Mouse (Mus musculus) erythroid progenitor cell, adult 5-6 weeks (primary cell): ENCODE results near the gene Glis2. TPM values are rescaled to one million over a fixed set of nuclear protein-coding genes. Genes with fewer than 3 reads are reported as not detected.
A peak's percentile ranks its signal among the peaks of the same experiment; 100 is the strongest.

Experiments used
- ATAC-seq: replicated peaks from 2 replicates; pipeline ENCODE4 v1.8.0; 2016; ENCODE audit warnings: moderate number of reproducible peaks, mild to moderate bottlenecking, moderate TSS enrichment, inconsistent platforms; ENCODE audit not compliant: poor library complexity, low FRiP score, severe bottlenecking
- total RNA-seq, 2 experiments: library from RNA; stranded (forward) in 1 of 2; stranded (reverse) in 1 of 2; fragments of 150-400 nt in 1 of 2; fragments of 186-747, 209-891 nt in 1 of 2; gene quantifications; 2 replicates each; pipeline versions ENCODE4 v1.2.3 to v1.2.4; 2015 to 2017; ENCODE audit warnings: low replicate concordance in 2 of 2

Glis2 gene
- total RNA-seq, 2 experiments from 2014 or later: not detected

GRCm38 (mm10) chr16:4629950-4630349, 35.4 kb downstream of the Glis2 start:
- peak; percentile 69 for ATAC-seq

GRCm38 (mm10) chr16:4632050-4632449, 37.5 kb downstream of the Glis2 start:
- ATAC-seq: no peak

- no peak for ATAC-seq
Measured at GRCm38 (mm10) chr16:4633661-4634060, 39.1 kb downstream of the Glis2 start.

DNA sequence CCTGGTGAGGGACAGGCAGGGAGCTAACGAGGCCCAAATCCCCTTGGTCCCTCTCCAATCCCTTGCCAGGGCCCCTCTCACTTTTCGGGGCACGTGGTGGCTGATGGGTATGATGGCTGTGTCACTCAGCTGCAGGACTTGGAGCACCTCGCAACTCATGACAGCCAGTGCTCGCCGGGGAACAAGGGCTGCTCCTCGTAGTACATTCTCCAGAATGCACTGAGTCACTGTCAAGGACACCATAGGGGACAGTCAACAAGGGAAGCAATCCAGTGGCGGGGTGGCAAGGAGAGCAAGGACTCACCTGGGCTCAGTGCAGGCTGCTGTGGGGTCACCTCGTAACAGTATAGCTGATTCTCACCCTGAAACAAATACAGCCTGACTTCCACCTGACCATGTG, 40.2 kb downstream of the Glis2 start:
- ATAC-seq: no peak

- ATAC-seq: no peak
Measured at GRCm38 (mm10) chr16:4635760-4636159, 41.2 kb downstream of the Glis2 start.

- ATAC-seq: no peak
Measured at GRCm38 (mm10) chr16:4638891-4639390, 44.4 kb downstream of the Glis2 start.

GRCm38 (mm10) chr16:4639831-4640237, 45.3 kb downstream of the Glis2 start, which contains the start of the genes Vasn and Dnaja3:
TSS of gene Vasn (plus strand) at chr16:4639941.
TSS of gene Dnaja3 (plus strand) at chr16:4639989.
- peak; percentile 88 for ATAC-seq

DNA sequence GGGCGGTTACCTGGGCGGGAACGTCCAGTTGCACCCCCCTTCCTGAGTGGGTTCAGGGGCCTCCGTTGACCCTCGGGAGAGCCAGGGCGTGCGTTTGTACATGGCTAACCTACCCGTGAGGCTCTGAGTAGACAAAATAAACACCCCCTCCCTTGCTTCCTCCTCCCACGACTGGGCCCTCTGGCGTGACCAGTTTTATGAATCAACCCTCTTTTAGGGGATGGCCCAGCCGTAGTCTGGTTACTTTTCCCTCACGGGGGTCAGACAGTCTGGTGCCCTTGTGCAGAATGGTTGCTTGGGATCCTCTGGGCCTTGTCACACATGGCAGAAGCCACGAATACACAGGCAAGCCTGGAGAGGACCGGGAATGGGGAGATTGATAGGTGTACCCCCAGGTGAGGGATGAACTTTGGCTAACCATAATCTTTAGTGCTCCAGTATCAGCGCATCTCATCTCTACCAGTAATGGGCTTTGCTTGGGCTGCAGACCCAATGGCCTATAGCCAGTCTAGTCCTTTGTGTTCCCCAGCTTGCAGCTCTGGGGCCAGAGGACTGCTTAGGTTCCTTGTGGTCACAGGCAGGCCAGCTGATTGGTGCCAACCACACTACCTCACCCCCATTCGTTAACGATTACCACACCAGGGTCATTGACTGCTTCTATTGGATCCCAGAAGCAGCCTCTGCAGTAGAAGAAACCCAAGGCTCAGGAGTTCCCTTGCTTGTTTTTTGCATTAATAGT, 45.9 kb downstream of the Glis2 start:
- ATAC-seq: no peak

DNA sequence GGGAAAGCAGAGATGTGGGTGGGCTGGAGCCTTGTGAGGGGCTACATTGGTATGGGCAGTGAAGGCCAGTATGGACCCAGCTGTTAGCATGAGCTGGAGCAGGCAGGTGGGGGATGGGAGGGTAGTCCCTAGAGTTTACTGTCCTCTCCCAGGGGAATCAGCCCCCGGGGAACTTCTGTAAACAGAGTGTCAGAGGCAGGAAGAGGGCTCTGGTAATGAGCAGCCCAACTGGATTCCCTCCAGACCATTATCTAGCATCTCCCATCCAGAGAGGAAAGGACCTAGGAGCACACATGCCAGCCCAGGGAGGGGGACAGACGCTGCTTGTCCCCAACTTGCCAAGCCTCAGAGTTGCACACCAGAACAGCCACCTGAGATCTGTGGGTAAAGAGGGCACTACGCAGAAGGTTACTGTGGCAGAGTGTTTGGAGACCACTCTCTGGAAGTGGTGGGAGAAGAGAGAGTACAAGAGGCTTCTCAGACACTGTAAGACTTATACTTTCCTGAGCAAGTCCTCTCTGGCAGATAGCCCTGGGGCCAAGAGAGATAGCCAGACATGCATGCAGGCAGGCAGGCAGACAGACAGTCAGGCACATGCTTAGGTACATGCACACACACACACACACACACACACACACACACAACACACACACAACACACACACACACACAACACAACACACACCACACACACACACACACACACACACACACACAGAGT, 46.8 kb downstream of the Glis2 start:
- no peak for ATAC-seq

DNA sequence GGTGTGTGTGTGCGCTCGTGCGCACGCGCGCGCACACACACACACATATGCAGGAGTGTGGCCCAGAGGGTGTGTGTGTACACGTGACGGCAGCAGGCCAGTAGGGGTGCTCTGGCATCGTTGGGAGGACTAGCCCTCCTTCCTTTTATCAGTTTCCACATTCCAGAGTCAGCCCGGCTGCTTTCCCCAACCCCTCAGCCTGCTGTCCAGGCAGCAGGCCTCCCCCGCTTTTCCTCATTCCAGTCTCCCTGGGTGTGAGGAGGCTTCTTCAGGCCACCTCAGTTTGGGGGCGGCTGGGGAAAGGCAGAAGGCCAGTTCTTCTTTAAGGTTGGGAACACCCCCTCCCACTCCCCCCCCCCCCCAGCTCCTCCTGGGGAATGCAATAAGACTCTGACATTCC, 47.7 kb downstream of the Glis2 start:
- no peak for ATAC-seq

DNA sequence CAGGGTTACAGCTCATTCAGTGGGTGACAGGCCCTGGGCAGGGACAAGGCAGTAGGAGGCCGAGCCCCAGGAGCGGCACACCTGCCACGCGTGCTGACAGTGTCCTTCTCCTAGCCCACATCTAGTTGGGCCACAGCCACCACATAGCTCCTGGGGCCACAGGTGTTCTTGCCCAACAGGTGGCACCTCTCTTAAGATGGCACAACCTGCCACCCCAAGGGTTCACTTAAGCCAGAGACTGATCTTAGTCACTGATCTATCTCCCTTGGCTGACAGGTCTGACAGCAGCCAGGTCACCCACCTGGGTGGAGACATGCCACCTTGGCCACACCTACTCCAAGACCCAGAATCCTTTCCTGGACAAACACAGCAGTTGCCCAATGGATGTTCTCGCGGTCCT, 48.4 kb downstream of the Glis2 start:
- no peak for ATAC-seq

GRCm38 (mm10) chr16:4643670-4644419, 49.3 kb downstream of the Glis2 start:
- ATAC-seq: no peak

DNA sequence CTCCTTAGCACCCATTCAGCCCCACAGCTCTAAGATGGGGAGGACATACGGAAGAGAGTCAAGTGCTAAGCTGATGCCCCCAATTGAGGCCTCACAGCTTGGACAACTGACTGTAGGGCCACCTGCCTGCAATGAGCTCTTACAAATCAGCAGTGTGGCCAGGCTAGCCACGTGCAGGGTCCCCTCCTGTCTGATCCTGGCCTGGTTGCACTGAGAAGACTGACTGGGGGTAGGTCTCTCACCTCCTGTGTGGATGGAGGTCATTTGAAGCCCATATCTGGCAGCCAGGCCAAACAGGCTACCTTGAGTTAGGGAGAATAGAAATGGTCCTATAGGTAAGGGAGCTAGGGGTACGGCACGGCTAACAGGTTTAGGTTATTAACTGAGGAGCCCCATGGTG, 51.4 kb downstream of the Glis2 start:
- no peak for ATAC-seq

GRCm38 (mm10) chr16:4646831-4647230, 52.3 kb downstream of the Glis2 start:
- ATAC-seq: no peak

DNA sequence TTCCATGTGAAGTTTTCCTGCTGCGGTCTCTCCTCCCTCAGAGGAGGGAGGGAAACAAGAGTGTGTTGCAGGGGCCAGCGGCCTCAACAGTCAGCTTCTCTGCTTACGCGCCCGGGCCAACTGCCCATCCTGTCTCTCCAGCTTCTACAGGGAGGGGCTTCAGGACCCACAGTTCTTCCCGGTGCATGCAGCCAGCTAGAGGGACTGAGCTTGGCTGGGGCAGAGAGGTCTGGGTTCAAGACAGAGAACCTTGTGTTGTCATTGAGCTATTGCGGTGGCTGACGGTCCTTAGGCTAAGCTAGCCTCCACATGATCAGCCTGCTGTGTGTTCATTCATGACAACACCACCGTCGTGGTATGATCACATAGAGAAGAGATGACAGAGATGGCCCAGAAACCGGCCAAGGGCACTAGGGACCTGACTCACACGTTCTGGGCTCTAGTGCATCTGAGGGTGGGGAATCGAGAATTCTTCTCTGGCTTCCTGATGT, 53.2 kb downstream of the Glis2 start:
- ATAC-seq: no peak

GRCm38 (mm10) chr16:4648416-4649023, 54.0 kb downstream of the Glis2 start:
- ATAC-seq: no peak

DNA sequence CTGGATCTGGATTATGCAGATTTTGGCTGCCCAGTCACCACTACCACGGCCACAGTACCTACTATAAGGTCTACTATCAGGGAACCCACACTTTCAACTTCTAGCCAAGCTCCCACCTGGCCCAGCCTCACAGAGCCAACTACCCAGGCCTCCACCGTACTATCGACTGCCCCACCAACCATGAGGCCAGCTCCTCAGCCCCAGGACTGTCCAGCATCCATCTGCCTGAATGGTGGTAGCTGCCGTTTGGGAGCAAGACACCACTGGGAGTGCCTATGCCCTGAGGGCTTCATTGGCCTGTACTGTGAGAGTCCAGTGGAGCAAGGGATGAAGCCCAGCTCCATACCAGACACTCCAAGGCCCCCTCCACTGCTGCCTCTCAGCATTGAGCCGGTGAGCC, 54.7 kb downstream of the Glis2 start:
- 0 out of 2 replicates have a peak, but pooled peaks have one; percentile 28 for ATAC-seq

GRCm38 (mm10) chr16:4649692-4650091, 55.2 kb downstream of the Glis2 start:
- no peak for ATAC-seq

GRCm38 (mm10) chr16:4650161-4650560, 55.6 kb downstream of the Glis2 start:
- ATAC-seq: no peak

- no peak for ATAC-seq
Measured at GRCm38 (mm10) chr16:4651081-4651480, 56.6 kb downstream of the Glis2 start.
